Mouse (Mus musculus) embryonic facial prominence, embryonic 12.5 days (tissue): ENCODE measurements around the gene Kbtbd7. TPM values are rescaled to one million over a fixed set of nuclear protein-coding genes. Genes with fewer than 3 reads are reported as not detected.
"Not testable (repeated sequence)": the region's sequence is repeated elsewhere in the genome, so short reads cannot be mapped to it uniquely, and the experiment has no call there.

Source experiments
- ATAC-seq: fragments of 200-750 bp; cut with Nextera tagmentation; 2 replicates; pipeline ENCODE4 v1.8.0; 2017; ENCODE audit not compliant: insufficient number of reproducible peaks, insufficient read depth, low FRiP score, low TSS enrichment
- H3K27ac ChIP-seq: fragments of 300-500 bp; sonication (generic); 2 replicates; pipeline ENCODE4 v1.5.1; 2016; ENCODE audit warnings: mild to moderate bottlenecking
- H3K27me3 ChIP-seq: fragments of 300-500 bp; sonication (generic); 2 replicates; pipeline ENCODE4 v1.6.1; 2016; ENCODE audit warnings: mild to moderate bottlenecking, moderate library complexity
- H3K36me3 ChIP-seq: fragments of 300-500 bp; sonication (generic); 2 replicates; pipeline ENCODE4 v1.6.1; 2016; ENCODE audit warnings: mild to moderate bottlenecking
- H3K4me1 ChIP-seq: fragments of 300-500 bp; sonication (generic); 2 replicates; pipeline ENCODE4 v1.6.1; 2016
- H3K4me2 ChIP-seq: fragments of 300-500 bp; sonication (generic); replicated peaks from 2 replicates; pipeline ENCODE4 v1.6.1; 2016; ENCODE audit warnings: mild to moderate bottlenecking, moderate library complexity
- H3K4me3 ChIP-seq: fragments of 300-500 bp; sonication (generic); 2 replicates; pipeline ENCODE4 v1.5.1; 2016; ENCODE audit warnings: mild to moderate bottlenecking
- H3K9ac ChIP-seq: fragments of 300-500 bp; sonication (generic); 2 replicates; pipeline ENCODE4 v1.6.1; 2016; ENCODE audit warnings: mild to moderate bottlenecking, moderate library complexity
- H3K9me3 ChIP-seq: fragments of 300-500 bp; sonication (generic); 2 replicates; pipeline ENCODE4 v1.6.1; 2016; ENCODE audit warnings: mild to moderate bottlenecking, moderate library complexity
- WGBS: fragments of 180-500 bp; shearing (Covaris S2); methylation state at CpG from one replicate; pipeline ENCODE4 v1.1.7; 2016; 5-methylcytosine and 5-hydroxymethylcytosine counted together
- polyA plus RNA-seq: library from polyadenylated mRNA; unstranded; fragments of >200 nt; fragmentation: Nextera tagmentation; extraction: Ambion mirVana; gene quantifications from 2 replicates; pipeline ENCODE4 v1.2.1, GENCODE M21; 2016

Kbtbd7 gene
- polyA plus RNA-seq, 1 experiment from 2014 or later = 21.0 TPM

DNA sequence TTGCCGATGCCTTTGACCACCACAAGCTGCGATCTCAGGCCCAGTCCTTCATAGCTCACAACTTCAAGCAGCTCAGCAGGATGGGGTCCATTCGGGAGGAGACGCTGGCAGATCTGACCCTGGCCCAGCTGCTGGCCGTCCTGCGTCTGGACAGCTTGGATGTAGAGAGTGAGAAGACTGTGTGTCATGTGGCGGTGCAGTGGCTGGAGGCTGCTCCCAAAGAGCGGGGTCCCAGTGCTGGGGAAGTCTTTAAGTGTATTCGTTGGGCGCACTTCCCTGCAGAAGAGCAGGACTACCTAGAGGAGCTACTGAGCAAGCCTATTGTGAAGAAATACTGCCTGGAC, 26.3 kb downstream of the Kbtbd7 start:
- not testable (repeated sequence) for H3K9me3 ChIP-seq

DNA sequence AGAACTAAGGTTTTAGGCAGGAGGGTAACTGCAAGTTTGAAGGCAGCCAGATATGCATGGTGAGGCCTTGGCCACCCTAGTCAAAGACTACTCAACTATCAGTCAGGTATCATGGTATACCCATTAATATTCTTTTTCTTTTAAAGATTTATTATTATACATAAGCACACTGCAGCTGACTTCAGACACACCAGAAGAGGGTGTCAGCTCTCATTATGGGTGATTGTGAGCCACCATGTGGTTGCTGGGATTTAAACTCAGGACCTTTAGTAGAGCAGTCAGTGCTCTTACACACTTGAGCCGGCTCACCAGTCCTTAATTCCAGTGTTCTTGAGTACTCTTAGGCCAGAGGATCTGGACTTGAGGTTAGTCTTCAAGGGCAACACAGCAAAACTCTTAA, 34.1 kb downstream of the Kbtbd7 start:
- H3K4me3 ChIP-seq = no peak overlapping the region
- no peaks in the 10 kb centered on the region for H3K4me1 ChIP-seq
- no peak overlapping the region for H3K4me2 ChIP-seq
- 91% methylated on average over 1 of the region's 1 CpGs for WGBS
- H3K9ac ChIP-seq = no peak overlapping the region
- ATAC-seq = no peak
- H3K27me3 ChIP-seq = no peaks in the 10 kb centered on the region
- no peak overlapping the region for H3K27ac ChIP-seq
- no peaks in the 10 kb centered on the region for H3K9me3 ChIP-seq
- H3K36me3 ChIP-seq = peaks cover 31% of the 10 kb centered on the region

More for the DNA sequence above, 26.3 kb downstream of the Kbtbd7 start:
- WGBS = 97% methylated on average over 8 of the region's 10 CpGs
- ATAC-seq = peak; percentile 53; the same call in 1 of the 2 replicates
- H3K4me2 ChIP-seq, H3K36me3 ChIP-seq, H3K27ac ChIP-seq, H3K9ac ChIP-seq, H3K4me3 ChIP-seq, H3K4me1 ChIP-seq, H3K27me3 ChIP-seq: not testable (repeated sequence)

DNA sequence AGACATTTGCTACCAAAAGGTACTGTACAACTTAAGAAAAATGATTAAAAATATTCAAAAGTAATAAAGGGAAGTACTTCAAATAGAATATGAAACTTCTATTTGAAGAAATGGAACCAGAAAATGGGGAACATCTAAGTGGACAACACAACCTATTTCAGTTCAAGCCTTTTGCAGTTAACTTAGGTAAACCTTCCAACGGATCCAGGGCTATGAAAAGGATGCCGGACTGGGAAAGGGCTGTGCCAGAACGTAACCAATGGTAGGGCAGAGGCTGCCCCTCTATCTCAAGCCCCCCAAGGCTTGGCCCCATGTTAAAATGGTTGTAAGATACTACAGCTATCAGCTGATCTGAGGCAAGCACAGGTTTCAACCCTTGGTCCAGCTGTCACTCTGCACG, 34.7 kb downstream of the Kbtbd7 start:
- no peak overlapping the region for H3K4me2 ChIP-seq
- H3K36me3 ChIP-seq = peaks cover 37% of the 10 kb centered on the region
- no peak for ATAC-seq
- H3K9me3 ChIP-seq = no peaks in the 10 kb centered on the region
- no peak overlapping the region for H3K4me3 ChIP-seq
- WGBS = 93% methylated on average over 4 of the region's 4 CpGs
- H3K27ac ChIP-seq = no peak overlapping the region
- H3K9ac ChIP-seq = no peak overlapping the region
- no peaks in the 10 kb centered on the region for H3K27me3 ChIP-seq
- no peaks in the 10 kb centered on the region for H3K4me1 ChIP-seq

DNA sequence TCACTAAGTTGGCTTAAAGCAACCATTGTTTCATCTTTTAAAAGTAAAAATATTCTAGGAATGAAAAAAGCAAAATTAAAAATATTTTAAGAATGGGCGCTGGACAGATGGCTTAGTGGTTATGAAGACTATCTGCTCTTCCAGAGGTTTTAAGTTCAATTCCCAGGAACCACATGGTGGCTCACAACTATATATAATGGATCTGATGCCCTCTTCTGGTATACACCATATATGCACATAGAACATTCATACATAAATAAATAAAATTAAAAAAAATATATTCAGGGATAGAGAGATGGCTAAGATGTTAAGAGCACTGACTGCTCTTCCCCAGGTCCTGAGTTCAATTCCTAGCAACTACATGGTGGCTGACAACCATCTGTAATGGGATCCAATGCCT, 39.3 kb downstream of the Kbtbd7 start:
- Histone ChIP-seq H3K4me2 (no peak overlapping the region), H3K27me3 (no peaks in the 10 kb centered on the region), H3K9me3 (no peaks in the 10 kb centered on the region), H3K27ac (no peak overlapping the region), H3K4me3 (no peak overlapping the region), H3K36me3 (peaks cover 64% of the 10 kb centered on the region), H3K9ac (no peak overlapping the region), H3K4me1 (no peaks in the 10 kb centered on the region)
- no peak for ATAC-seq
- 85% methylated on average over 1 of the region's 1 CpGs for WGBS

DNA sequence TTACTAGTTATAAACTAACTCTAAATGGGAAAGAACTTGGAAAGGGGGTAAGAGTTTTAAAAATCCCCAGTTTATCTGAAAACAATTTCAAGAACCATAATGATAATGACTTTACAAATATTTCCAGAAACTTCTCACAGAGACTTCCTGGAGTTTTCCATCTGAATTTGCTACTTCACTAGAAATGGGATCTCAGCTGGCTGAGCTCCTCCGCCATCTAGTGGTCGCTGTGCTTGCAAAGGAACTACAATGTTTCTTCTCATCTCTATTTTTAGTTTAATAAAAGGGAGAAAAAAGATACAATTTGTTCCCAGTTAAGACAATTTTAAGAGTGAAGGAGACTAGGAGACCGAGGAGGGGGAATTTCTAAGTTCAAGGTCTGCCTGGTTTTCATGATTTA, 41.3 kb downstream of the Kbtbd7 start:
- Histone ChIP-seq H3K4me3 (no peak overlapping the region), H3K27me3 (no peaks in the 10 kb centered on the region), H3K36me3 (peaks cover 66% of the 10 kb centered on the region), H3K4me1 (no peaks in the 10 kb centered on the region), H3K27ac (no peak overlapping the region), H3K9me3 (no peaks in the 10 kb centered on the region), H3K4me2 (no peak overlapping the region), H3K9ac (no peak overlapping the region)
- 28% methylated on average over 3 of the region's 3 CpGs for WGBS
- ATAC-seq = no peak

DNA sequence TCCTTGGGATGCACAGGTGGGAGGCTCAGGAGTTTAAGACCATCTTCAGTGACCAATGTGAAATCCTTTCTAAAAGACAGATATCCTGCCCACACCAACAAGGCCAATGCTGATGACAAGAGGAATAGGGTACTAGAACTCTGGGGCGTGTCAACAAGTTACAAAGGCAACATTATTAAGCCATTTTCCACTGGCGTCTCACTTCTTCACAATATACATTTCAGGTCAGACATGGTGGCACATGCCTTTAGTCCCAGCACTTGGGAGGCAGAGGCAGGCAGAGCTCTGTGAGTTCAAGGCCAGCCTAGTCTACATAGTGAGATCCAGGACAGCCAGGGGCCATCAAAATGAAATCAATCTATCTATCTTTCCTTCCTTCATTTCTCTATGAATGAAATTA, 47.1 kb downstream of the Kbtbd7 start:
- Histone ChIP-seq H3K4me3 (no peak overlapping the region), H3K27me3 (no peaks in the 10 kb centered on the region), H3K9ac (no peak overlapping the region), H3K36me3 (peaks cover 76% of the 10 kb centered on the region), H3K9me3 (no peaks in the 10 kb centered on the region), H3K4me2 (no peak overlapping the region), H3K27ac (no peak overlapping the region), H3K4me1 (no peaks in the 10 kb centered on the region)
- WGBS = 93% methylated on average over 2 of the region's 2 CpGs
- ATAC-seq = no peak

Other genes starting within 250 kb of the Kbtbd7 start
- not detected in 2 replicates for gene Zfp957, start 179.1 kb upstream of the Kbtbd7 start, polyA plus RNA-seq
- gene Rgcc, start 124.9 kb upstream of the Kbtbd7 start, polyA plus RNA-seq = 62.2 and 62.5 TPM in 2 replicates
- gene Naa16, start 35.7 kb upstream of the Kbtbd7 start, polyA plus RNA-seq = 48.5 and 50.1 TPM in 2 replicates
- 9.7 and 10.3 TPM in 2 replicates for gene Mtrf1, start 28.7 kb upstream of the Kbtbd7 start, polyA plus RNA-seq
- 3.8 and 4.0 TPM in 2 replicates for gene Kbtbd6, start 25.3 kb downstream of the Kbtbd7 start, polyA plus RNA-seq
- 12.4 and 12.7 TPM in 2 replicates for gene Elf1, start 54.7 kb downstream of the Kbtbd7 start, polyA plus RNA-seq
- gene Wbp4, start 55.0 kb downstream of the Kbtbd7 start, polyA plus RNA-seq = 51.1 and 54.1 TPM in 2 replicates
- gene Sugt1, start 161.2 kb downstream of the Kbtbd7 start, polyA plus RNA-seq = 134 and 140 TPM in 2 replicates
- gene Cnmd, start 235.7 kb downstream of the Kbtbd7 start, polyA plus RNA-seq = 39.4 and 51.2 TPM in 2 replicates